Mouse (Mus musculus) intestine, embryonic 16.5 days (tissue): Measurements from ENCODE around the gene Cbx6. TPM values are rescaled to one million over a fixed set of nuclear protein-coding genes. Genes with fewer than 3 reads are reported as not detected.
A peak's percentile ranks its signal among the peaks of the same experiment; 100 is the strongest.
"Not testable (repeated sequence)": the region's sequence is repeated elsewhere in the genome, so short reads cannot be mapped to it uniquely, and the experiment has no call there.

Experiments
- ATAC-seq: fragments of 200-750 bp; cut with Nextera tagmentation; 2 replicates; pipeline ENCODE4 v1.8.0; 2017; ENCODE audit warnings: moderate TSS enrichment, moderate library complexity
- H3K27ac ChIP-seq: fragments of 300-500 bp; sonication (generic); 2 replicates; pipeline ENCODE4 v1.5.1; 2014; ENCODE audit warnings: mild to moderate bottlenecking, low read length
- H3K27me3 ChIP-seq: fragments of 300-500 bp; sonication (generic); replicated peaks from 2 replicates; pipeline ENCODE4 v1.6.1; 2014; ENCODE audit warnings: low read length, control low read depth, mixed read lengths; ENCODE audit not compliant: control insufficient read depth, insufficient read depth
- H3K36me3 ChIP-seq: fragments of 300-500 bp; sonication (generic); 2 replicates; pipeline ENCODE4 v1.6.1; 2014; ENCODE audit warnings: low read length, control low read depth; ENCODE audit not compliant: control insufficient read depth, insufficient read depth
- H3K4me1 ChIP-seq: fragments of 300-500 bp; sonication (generic); 2 replicates; pipeline ENCODE4 v1.6.1; 2014; ENCODE audit warnings: low read length, control low read depth, mixed read lengths; ENCODE audit not compliant: control insufficient read depth, insufficient read depth
- H3K4me2 ChIP-seq: fragments of 300-500 bp; sonication (generic); 2 replicates; pipeline ENCODE4 v1.6.1; 2014; ENCODE audit warnings: low read depth, low read length, control low read depth
- H3K4me3 ChIP-seq: fragments of 300-500 bp; sonication (generic); 2 replicates; pipeline ENCODE4 v1.5.1; 2014; ENCODE audit warnings: mild to moderate bottlenecking, low read length
- H3K9ac ChIP-seq: fragments of 300-500 bp; sonication (generic); 2 replicates; pipeline ENCODE4 v1.6.1; 2014; ENCODE audit warnings: low read depth, low read length
- H3K9me3 ChIP-seq: fragments of 300-500 bp; sonication (generic); 2 replicates; pipeline ENCODE4 v1.6.1; 2016; ENCODE audit warnings: low read length, control low read depth; ENCODE audit not compliant: control insufficient read depth
- WGBS: fragments of 180-500 bp; shearing (Covaris S2); extraction: QIAGEN DNeasy Blood & Tissue Kit; methylation state at CpG from one replicate; pipeline ENCODE4 v1.1.7; 2014; 5-methylcytosine and 5-hydroxymethylcytosine counted together
- polyA plus RNA-seq: library from polyadenylated mRNA; unstranded; fragments of >200 nt; fragmentation: Nextera tagmentation; extraction: Ambion mirVana; gene quantifications from 2 replicates; pipeline ENCODE4 v1.2.1, GENCODE M21; 2015

Gene Cbx6
- polyA plus RNA-seq, 1 experiment from 2014 or later, result 31.6 TPM

DNA sequence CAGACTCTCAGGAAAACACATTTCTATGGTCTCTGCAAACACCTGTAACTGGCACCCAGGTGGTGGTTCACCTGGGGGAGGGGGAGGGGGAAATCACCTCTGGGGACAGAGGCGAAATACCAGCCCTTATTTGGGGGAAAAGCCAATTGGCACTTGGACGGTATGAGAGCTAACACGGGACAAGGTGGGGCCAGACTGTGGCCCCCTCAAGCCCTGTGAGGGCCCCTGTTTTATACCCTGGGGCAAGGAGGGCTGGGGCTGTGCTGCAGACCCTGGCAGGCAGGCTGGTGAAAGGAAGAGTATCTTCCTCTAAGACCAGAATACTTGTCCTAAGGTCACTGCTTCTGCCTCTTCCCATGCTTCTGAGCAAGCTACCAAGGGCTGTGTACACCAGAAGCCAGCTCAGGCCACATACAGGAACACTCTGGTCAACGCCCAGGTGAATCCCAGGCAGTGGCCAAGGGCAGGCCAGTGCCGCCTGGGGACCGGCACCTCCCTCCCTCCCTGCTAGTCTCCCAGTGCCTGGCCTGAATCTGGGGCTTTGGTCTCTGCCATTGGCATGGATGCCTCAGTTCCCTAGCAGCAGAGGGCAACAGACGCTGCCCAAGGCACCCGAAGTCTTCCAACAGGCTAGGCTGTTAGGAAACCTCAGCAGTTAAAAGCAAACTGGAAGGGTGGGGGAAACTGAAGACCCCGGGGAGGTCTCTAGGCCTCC, 8.1 kb downstream of the Cbx6 start:
- peaks cover 8% of the 10 kb centered on the region; the same call in 1 of the 2 replicates for H3K36me3 ChIP-seq
- no peak overlapping the region for H3K9ac ChIP-seq
- ATAC-seq, result no peak
- no peak overlapping the region for H3K4me2 ChIP-seq
- H3K27me3 ChIP-seq, result no peaks in the 10 kb centered on the region
- H3K4me1 ChIP-seq, result peaks cover 6% of the 10 kb centered on the region
- 85% methylated on average over 9 of the region's 9 CpGs for WGBS
- no peak overlapping the region for H3K4me3 ChIP-seq
- H3K27ac ChIP-seq, result no peak overlapping the region
- H3K9me3 ChIP-seq, result no peaks in the 10 kb centered on the region

DNA sequence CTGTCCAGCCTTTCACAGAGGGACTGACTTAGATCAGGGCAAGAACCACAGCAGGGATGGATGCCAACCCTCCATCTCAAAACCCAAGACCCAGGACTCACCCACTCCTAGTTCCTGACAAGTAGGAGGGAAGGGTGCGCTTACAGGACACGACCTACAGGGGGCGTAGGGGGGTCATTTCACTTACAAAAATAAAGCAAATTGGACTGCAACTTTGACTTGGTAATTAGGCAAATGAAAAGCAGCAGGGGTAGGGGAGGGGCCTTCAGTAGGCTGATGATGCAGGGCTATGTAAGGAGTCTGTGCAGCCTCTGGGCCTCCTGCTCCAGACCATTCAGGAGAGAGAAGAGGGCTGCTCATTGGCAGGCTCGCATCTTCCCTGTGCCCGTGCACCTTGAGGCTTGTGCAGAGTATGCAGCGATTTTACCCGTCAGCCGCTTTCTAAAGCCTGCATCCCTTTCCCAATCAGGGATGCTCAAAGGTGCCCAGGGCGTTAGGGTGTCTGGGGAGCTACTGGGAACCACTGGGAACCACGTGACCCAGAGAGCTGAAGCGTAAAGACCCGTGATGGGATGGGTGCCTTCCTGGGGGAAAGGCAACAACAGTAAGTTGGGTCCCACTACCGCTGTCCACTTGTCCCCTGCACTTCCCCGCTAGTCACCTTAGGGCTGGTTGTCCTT, 9.2 kb downstream of the Cbx6 start:
- no peak for ATAC-seq
- Histone ChIP-seq H3K27ac (no peak overlapping the region), H3K9ac (no peak overlapping the region), H3K4me3 (no peak overlapping the region), H3K36me3 (peaks cover 8% of the 10 kb centered on the region; the same call in 1 of the 2 replicates), H3K27me3 (no peaks in the 10 kb centered on the region), H3K4me1 (peaks cover 6% of the 10 kb centered on the region), H3K9me3 (no peaks in the 10 kb centered on the region), H3K4me2 (no peak overlapping the region)
- 68% methylated on average over 14 of the region's 14 CpGs for WGBS

DNA sequence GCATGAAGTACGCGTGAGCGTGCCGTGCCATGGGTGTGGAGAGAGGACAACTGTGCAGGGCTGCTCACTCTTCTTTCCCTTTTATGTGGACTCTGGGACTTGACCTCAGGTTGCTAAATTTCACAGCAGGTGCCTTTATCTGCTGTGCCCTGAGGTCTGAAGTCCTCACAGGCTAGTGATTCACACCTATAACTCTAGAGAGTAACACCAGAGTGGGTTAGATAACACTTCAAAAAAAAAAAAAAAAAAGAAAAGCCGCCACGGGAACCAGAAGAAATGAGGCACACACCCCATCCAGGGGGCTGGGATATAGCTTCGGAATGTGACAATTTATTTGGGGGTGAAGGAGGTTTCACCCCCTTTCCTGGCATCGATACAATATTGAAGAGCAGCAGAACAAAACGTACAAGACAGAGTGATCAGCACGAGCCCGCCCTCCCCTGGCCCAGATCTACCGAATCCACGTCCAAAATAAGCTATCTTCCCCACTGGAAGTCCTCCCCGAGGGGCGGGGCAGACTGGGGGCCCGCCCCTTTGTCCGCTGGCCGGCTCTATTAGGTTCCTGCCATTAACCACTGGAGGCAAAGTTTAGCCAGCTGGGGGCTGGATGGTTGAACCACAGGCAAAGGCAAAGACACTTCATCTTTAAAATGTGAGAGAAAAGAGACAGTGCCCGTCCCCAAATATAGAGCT, 10.8 kb downstream of the Cbx6 start:
- ATAC-seq, result peak; percentile 25; the same call in 1 of the 2 replicates
- WGBS, result 59% methylated on average over 19 of the region's 19 CpGs

DNA sequence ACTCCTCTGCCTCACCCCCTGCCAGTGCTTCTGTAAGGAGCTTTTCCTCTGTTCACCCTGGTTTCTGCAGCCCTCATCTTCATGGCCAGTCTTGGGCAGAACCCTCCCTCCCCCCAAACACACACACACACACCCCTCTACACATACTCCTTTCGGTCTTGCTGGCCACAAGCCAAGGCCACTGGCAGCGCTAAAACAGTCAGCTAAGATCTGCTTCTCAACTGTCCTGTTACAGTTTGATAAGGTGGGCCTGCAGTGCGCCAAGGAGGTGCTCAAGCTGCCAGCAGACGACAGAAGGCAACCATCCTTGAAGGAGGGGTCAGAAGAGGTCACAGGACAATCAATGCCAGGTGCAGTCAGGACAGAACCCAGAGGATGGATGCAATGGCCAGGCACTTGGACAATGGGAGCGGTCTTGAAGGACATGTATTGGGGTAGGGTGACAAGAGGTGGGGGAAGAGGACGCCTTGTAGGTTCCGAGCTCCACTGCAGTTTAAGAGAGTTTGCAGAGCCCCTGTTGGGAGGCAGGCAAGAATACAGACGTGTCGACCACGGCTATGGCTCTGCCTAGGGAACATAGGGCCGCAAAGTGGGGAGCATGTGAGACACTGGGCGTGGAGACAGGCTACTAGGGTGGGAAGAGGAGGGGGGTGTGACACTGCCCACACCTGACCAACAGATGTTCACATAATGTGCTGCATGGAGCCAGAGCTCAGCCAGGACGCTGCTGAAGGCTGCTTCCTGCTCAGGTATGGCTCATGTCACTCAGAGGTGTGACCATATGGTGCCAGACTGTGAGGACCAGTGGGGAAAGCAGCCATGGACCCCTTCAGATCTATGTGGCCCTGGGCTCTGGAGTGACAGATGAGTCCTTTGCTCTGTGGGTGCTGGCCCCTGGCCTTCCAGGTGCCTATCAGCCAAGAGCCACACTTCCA, 12.0 kb downstream of the Cbx6 start:
- Histone ChIP-seq H3K4me2 (no peak overlapping the region), H3K4me1 (peaks cover 6% of the 10 kb centered on the region; the same call in 1 of the 2 replicates), H3K27me3 (no peaks in the 10 kb centered on the region), H3K4me3 (no peak overlapping the region), H3K36me3 (peaks cover 3% of the 10 kb centered on the region; the same call in 1 of the 2 replicates), H3K9me3 (0 out of 2 replicates have a peak, but pooled peaks cover 3% of the 10 kb centered on the region), H3K9ac (no peak overlapping the region), H3K27ac (no peak overlapping the region)
- 67% methylated on average over 13 of the region's 13 CpGs for WGBS
- ATAC-seq, result no peak

More for the DNA sequence above, 10.8 kb downstream of the Cbx6 start:
- peaks cover 8% of the 10 kb centered on the region; the same call in 1 of the 2 replicates for H3K36me3 ChIP-seq
- no peak overlapping the region for H3K4me3 ChIP-seq
- H3K9ac ChIP-seq, result no peak overlapping the region
- H3K27ac ChIP-seq, result no peak overlapping the region
- no peaks in the 10 kb centered on the region for H3K9me3 ChIP-seq
- H3K4me1 ChIP-seq, result peaks cover 6% of the 10 kb centered on the region; the same call in 1 of the 2 replicates
- no peak overlapping the region for H3K4me2 ChIP-seq
- H3K27me3 ChIP-seq, result no peaks in the 10 kb centered on the region

DNA sequence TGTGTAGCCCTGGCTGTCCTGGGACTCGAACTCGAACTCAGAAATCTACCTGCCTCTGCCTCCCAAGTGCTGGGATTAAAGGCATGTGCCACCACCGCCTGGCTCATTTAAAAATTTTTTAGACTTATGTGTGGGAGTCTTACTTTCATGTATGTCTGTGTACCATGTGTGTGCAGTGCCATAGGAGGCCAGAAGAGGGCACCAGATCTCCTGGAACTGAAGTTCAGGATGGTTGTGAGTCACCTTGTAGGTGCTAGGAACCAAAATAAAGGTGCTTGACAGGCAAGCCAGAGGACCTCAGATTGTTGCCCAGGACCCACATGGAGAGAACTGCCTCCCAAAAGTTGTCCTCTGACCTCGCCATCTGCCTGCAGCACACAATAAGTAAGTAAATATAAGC, 16.2 kb downstream of the Cbx6 start:
- H3K36me3 ChIP-seq, result no peaks in the 10 kb centered on the region
- no peaks in the 10 kb centered on the region for H3K27me3 ChIP-seq
- no peak overlapping the region for H3K9ac ChIP-seq
- no peak overlapping the region for H3K27ac ChIP-seq
- H3K4me1 ChIP-seq, result no peaks in the 10 kb centered on the region
- H3K4me3 ChIP-seq, result no peak overlapping the region
- WGBS, result 86% methylated on average over 4 of the region's 4 CpGs
- 0 out of 2 replicates have a peak, but pooled peaks cover 3% of the 10 kb centered on the region for H3K9me3 ChIP-seq
- ATAC-seq, result no peak
- H3K4me2 ChIP-seq, result no peak overlapping the region

DNA sequence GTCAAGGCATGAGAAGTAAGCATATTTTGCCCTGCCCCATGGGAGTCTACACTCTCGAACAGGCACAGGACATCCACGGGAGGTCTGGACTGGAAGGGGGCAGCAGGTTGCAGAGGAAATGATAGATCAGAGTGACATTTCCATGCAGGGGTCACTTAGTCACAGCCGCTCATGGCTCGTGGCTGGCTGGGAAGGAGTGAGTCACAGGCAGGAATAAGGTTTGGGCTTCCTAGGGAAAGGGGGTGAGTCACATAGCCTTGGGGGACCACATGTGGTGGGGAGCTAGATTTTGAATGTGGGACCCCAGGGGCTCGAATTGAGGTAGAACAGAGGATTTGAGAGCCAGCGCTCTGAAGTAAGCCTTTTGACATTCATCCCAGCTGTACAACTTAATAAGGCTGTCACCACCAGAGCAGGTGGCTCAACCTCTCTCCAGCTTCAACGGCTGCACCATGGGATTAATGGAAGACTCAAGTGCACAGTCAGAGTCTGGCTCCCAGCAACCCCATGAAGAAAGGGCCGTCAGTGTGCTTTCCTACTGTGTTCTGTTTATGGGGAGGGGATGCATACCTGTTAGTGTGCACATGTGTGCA, 20.7 kb downstream of the Cbx6 start:
- peaks cover 5% of the 10 kb centered on the region; the same call in 1 of the 2 replicates for H3K27me3 ChIP-seq
- no peak overlapping the region for H3K27ac ChIP-seq
- no peak overlapping the region for H3K9ac ChIP-seq
- H3K4me2 ChIP-seq, result no peak overlapping the region
- H3K4me1 ChIP-seq, result no peaks in the 10 kb centered on the region
- 48% methylated on average over 8 of the region's 8 CpGs for WGBS
- H3K9me3 ChIP-seq, result 0 out of 2 replicates have a peak, but pooled peaks cover 3% of the 10 kb centered on the region
- no peak for ATAC-seq
- H3K36me3 ChIP-seq, result no peaks in the 10 kb centered on the region
- no peak overlapping the region for H3K4me3 ChIP-seq

DNA sequence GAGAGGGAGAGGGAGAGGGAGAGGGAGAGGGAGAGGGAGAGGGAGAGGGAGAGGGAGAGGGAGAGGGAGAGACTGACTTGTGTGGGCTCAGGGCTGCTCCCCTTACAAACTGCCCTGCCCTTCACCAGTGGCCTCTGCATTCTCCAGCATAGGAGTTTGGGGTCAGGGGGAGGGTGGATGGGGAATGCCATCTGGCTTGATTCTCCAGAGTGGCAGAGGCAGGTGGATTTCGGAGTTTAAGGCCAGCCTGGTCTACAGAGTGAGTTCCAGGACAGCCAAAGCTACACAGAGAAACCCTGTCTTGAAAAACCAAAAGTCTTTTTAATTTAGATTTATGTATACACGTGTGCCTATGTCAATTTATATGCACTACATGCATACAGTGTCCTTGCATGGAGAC, 21.6 kb downstream of the Cbx6 start:
- not testable (repeated sequence) for H3K9ac ChIP-seq, ATAC-seq
- WGBS, result 67% methylated on average over 2 of the region's 2 CpGs

DNA sequence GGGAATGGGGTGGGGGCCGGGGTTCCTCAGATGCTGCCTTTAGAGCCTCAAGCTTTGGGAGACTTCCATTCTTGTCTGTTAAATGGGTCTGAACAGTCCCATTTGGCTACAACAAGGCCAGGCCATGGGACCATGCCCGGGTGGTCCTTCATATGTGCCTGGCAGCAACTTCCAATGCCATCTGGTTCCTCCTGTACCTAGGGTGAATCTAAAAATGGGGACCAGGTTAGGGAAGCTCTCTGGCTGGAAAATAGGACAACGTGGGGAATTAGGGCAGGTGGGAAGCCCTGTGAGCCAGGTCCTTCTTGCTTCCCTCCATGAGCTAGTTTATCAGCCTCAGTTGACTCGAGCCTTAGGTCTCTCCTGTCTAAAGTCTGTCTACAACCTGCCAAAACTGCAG, 23.5 kb downstream of the Cbx6 start:
- Histone ChIP-seq H3K4me2 (no peak overlapping the region), H3K4me3 (no peak overlapping the region), H3K9me3 (no peaks in the 10 kb centered on the region), H3K9ac (no peak overlapping the region), H3K27me3 (peaks cover 20% of the 10 kb centered on the region), H3K36me3 (no peaks in the 10 kb centered on the region), H3K27ac (no peak overlapping the region), H3K4me1 (no peaks in the 10 kb centered on the region)
- WGBS, result 66% methylated on average over 4 of the region's 4 CpGs
- no peak for ATAC-seq

More for the DNA sequence above, 21.6 kb downstream of the Cbx6 start:
- H3K4me2 ChIP-seq, H3K27ac ChIP-seq, H3K27me3 ChIP-seq, H3K4me1 ChIP-seq, H3K9me3 ChIP-seq, H3K36me3 ChIP-seq, H3K4me3 ChIP-seq: not testable (repeated sequence)
